ENCODE assay signal across 23 mouse cellular contexts in genomic region chr7:28476191-28476590, GRCm38 (mm10). TPM values are rescaled to one million over a fixed set of nuclear protein-coding genes. Genes with fewer than 3 reads are reported as not detected.
"Had no signal": no experiment of that assay in that cellular context is flagged by ENCODE, and none has a peak within 500 bp of the region (broad histone marks: within the 10 kb centered on the region; RNA-seq: fewer than 3 reads in every experiment).

No protein-coding gene starts in this region.

- H3K4me3 ChIP-seq: layer of hippocampus, adult 2 months; limb, embryonic 12.5 days; megakaryocyte, embryonic 14.5 days; midbrain, embryonic 12.5 days; neural tube, embryonic 12.5 days; stomach, embryonic 15.5 days had no signal

- H3K27ac ChIP-seq: layer of hippocampus, adult 2 months; limb, embryonic 12.5 days; macrophage; midbrain, embryonic 12.5 days; neural tube, embryonic 12.5 days; stomach, embryonic 15.5 days had no signal

- H3K36me3 ChIP-seq: limb, embryonic 12.5 days; midbrain, embryonic 12.5 days; neural tube, embryonic 12.5 days; stomach, embryonic 15.5 days had no signal

- ATAC-seq: inflammation-experienced regulatory T-cells, adult 6 months had no signal

- H3K4me1 ChIP-seq: limb, embryonic 12.5 days; neural tube, embryonic 12.5 days had no signal

- DNase-seq: kidney, adult 2 months; kidney, postnatal 4 days; liver; retina, postnatal 1 day; right cerebral cortex, postnatal 4 days; thymus, postnatal 36 days had no signal

- H3K9ac ChIP-seq: limb, embryonic 12.5 days; midbrain, embryonic 12.5 days; neural tube, embryonic 12.5 days; stomach, embryonic 15.5 days had no signal

- H3K27me3 ChIP-seq: limb, embryonic 12.5 days; neural tube, embryonic 12.5 days; stomach, embryonic 15.5 days had no signal

- H3K9me3 ChIP-seq: limb, embryonic 12.5 days; megakaryocyte, embryonic 14.5 days; midbrain, embryonic 12.5 days; neural tube, embryonic 12.5 days; stomach, embryonic 15.5 days had no signal

- H3K4me2 ChIP-seq: limb, embryonic 12.5 days; midbrain, embryonic 12.5 days; neural tube, embryonic 12.5 days; stomach, embryonic 15.5 days had no signal

RNA-seq across cellular contexts. Expression of gene Ifnl2, which starts 34.1 kb away (rescaled TPM):
- total RNA-seq: layer of hippocampus, adult 2 months; layer of hippocampus, postnatal 10 days; left cerebral cortex, postnatal 36 days; monocyte, adult 5-6 weeks; neutrophil, adult 5-6 weeks had no signal
- polyA plus RNA-seq: inflammation-experienced regulatory T-cells, adult 6 months; kidney, adult 2 months; kidney, embryonic 16.5 days; limb, embryonic 12.5 days; liver, embryonic 16.5 days; lung, embryonic 16.5 days; macrophage; midbrain, embryonic 12.5 days; neural tube, embryonic 12.5 days; spleen, adult 2 months; stomach, embryonic 15.5 days; thymus, postnatal 0 days had no signal

RNA-seq across cellular contexts. Expression of gene Ifnl3, which starts 46.4 kb away (rescaled TPM):
- total RNA-seq: layer of hippocampus, adult 2 months; layer of hippocampus, postnatal 10 days; left cerebral cortex, postnatal 36 days; monocyte, adult 5-6 weeks; neutrophil, adult 5-6 weeks had no signal
- polyA plus RNA-seq: inflammation-experienced regulatory T-cells, adult 6 months; kidney, adult 2 months; kidney, embryonic 16.5 days; limb, embryonic 12.5 days; liver, embryonic 16.5 days; lung, embryonic 16.5 days; macrophage; midbrain, embryonic 12.5 days; neural tube, embryonic 12.5 days; spleen, adult 2 months; stomach, embryonic 15.5 days had no signal
